Mouse (Mus musculus) hindbrain, embryonic 12.5 days (tissue): ENCODE data around the gene Senp3. TPM values are rescaled to one million over a fixed set of nuclear protein-coding genes. Genes with fewer than 3 reads are reported as not detected.
"Not testable (repeated sequence)": the region's sequence is repeated elsewhere in the genome, so short reads cannot be mapped to it uniquely, and the experiment has no call there.

Experiments used
- ATAC-seq: fragments of 200-750 bp; cut with Nextera tagmentation; 2 replicates; pipeline ENCODE4 v1.8.0; 2017; ENCODE audit warnings: moderate TSS enrichment; ENCODE audit not compliant: low FRiP score
- H3K27ac ChIP-seq: fragments of 300-500 bp; sonication (generic); 2 replicates; pipeline ENCODE4 v1.5.1; 2016; ENCODE audit warnings: mild to moderate bottlenecking
- H3K27me3 ChIP-seq: fragments of 300-500 bp; sonication (generic); 2 replicates; pipeline ENCODE4 v1.6.1; 2016; ENCODE audit warnings: mild to moderate bottlenecking
- H3K36me3 ChIP-seq: fragments of 300-500 bp; sonication (generic); 2 replicates; pipeline ENCODE4 v1.6.1; 2016; ENCODE audit warnings: mild to moderate bottlenecking
- H3K4me1 ChIP-seq: fragments of 300-500 bp; sonication (generic); 2 replicates; pipeline ENCODE4 v1.6.1; 2016
- H3K4me2 ChIP-seq: fragments of 300-500 bp; sonication (generic); replicated peaks from 2 replicates; pipeline ENCODE4 v1.6.1; 2016; ENCODE audit warnings: mild to moderate bottlenecking
- H3K4me3 ChIP-seq: fragments of 300-500 bp; sonication (generic); 2 replicates; pipeline ENCODE4 v1.5.1; 2016; ENCODE audit warnings: mild to moderate bottlenecking
- H3K9ac ChIP-seq: fragments of 300-500 bp; sonication (generic); 2 replicates; pipeline ENCODE4 v1.6.1; 2016; ENCODE audit warnings: mild to moderate bottlenecking, moderate library complexity
- H3K9me3 ChIP-seq: fragments of 300-500 bp; sonication (generic); replicated peaks from 2 replicates; pipeline ENCODE4 v1.6.1; 2016; ENCODE audit warnings: mild to moderate bottlenecking
- WGBS: fragments of 180-500 bp; shearing (Covaris S2); methylation state at CpG from one replicate; pipeline ENCODE4 v1.1.7; 2016; 5-methylcytosine and 5-hydroxymethylcytosine counted together
- polyA plus RNA-seq: library from polyadenylated mRNA; unstranded; fragments of >200 nt; fragmentation: Nextera tagmentation; extraction: Ambion mirVana; gene quantifications from 2 replicates; pipeline ENCODE4 v1.2.1, GENCODE M21; 2016

The Senp3 gene
- 105 and 106 TPM in 2 replicates for polyA plus RNA-seq

DNA sequence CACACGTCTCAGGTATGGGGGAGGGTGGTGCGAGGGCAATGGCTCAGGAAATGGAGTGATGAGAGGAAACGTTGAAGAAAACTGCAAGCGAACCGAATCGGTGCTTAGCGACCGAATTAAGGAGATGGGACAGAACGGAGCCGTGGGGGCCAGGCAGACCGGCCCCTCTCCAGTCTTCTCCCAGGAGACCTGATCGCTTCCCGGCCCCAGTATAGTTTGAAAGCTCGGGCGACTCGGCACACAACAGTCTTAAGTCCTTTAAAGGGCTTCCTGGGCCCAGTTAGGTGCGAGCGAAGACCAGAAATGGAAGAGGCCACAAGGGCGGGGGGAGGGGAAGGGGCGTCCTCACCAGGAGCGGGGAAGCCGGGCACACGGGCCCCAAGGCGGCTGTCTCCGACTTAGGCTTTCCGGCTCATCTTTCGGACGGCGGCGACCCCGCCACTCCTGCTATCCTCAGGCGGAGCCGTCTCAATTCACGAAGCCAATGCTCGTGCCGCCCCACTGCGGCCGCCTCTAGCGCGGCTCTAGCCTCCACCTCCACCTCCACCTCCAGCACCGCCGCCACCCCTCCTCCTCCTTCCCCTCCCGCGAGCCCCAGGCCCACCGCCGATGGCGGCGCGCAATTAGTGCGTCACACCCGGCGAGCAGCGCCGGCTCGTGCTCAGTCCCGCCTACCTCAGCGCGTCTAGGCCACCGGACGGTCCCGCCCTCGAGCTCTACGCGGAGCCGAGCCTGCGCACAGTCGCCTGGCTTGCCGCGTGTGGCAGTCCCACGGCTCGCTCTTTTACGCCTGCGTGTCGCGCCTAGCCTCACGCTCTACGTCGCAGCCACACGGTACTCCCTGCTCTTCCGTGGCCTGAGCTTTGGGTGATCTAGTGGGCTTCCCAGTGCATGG is at the start of gene Senp3:
Gene Senp3, minus strand, starts transcription at position 771 of the 895 bp plus-strand sequence.
- no peaks in the 10 kb centered on the region for H3K9me3 ChIP-seq
- H3K27ac ChIP-seq = peak within 1 kb of the TSS; percentile 94
- ATAC-seq = peak; percentile 95
- peak within 1 kb of the TSS; percentile 88 for H3K9ac ChIP-seq
- H3K27me3 ChIP-seq = peaks cover 4% of the 10 kb centered on the region
- H3K4me2 ChIP-seq = peak within 1 kb of the TSS; percentile 90
- peaks cover 32% of the 10 kb centered on the region for H3K36me3 ChIP-seq
- under 1% methylated on average over 71 of the region's 80 CpGs for whole genome bisulfite sequencing
- peak within 1 kb of the TSS; percentile 55 for H3K4me3 ChIP-seq
- H3K4me1 ChIP-seq = peaks cover 24% of the 10 kb centered on the region

DNA sequence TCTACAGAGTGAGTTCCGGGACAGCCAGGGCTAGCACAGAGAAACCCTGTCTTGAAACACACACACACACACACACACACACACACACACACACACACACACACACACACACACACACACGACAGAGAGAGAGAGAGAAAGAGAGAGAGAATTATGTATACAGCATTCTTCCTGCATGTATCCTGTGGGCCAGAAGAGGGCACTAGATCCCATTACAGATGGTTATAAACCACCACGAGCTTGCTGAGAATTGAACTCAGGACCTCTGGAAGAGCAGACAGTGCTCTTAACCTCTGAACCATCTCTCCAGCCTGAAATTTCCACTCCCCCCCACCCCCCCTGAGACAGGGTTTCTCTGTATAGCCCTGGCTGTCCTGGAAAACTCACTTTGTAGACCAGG is 49.5 kb upstream of the Senp3 start:
- not testable (repeated sequence) for H3K27me3 ChIP-seq, H3K9me3 ChIP-seq, H3K4me3 ChIP-seq, H3K9ac ChIP-seq, ATAC-seq, H3K4me2 ChIP-seq, H3K27ac ChIP-seq, H3K4me1 ChIP-seq
- 86% methylated on average over 2 of the region's 3 CpGs for WGBS
- H3K36me3 ChIP-seq = peaks cover 34% of the 10 kb centered on the region

DNA sequence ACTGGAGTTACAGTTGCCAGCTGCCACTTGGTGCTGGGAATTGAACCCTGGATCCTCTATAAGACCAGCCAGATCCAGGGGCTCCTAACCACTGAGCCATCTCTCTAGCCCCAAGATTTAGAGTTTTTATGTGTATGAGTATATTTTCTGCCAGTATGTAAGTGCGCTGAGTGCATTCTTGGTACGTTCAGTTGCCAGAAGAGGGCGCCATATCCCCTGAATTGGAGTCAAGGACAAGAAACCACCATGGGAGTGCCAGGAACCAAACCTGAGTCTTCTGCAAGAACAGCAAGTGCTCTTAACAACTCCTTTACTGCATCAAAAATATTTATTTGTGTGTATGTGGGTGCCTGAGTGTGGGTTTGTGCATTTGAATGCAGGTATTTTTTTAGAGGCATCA is 47.2 kb upstream of the Senp3 start:
- H3K4me3 ChIP-seq = no peak overlapping the region
- no peaks in the 10 kb centered on the region for H3K4me1 ChIP-seq
- H3K36me3 ChIP-seq = peaks cover 11% of the 10 kb centered on the region
- no peak overlapping the region for H3K27ac ChIP-seq
- WGBS = 15% methylated on average over 3 of the region's 3 CpGs
- H3K4me2 ChIP-seq = no peak overlapping the region
- no peaks in the 10 kb centered on the region for H3K9me3 ChIP-seq
- no peak for ATAC-seq
- no peak overlapping the region for H3K9ac ChIP-seq
- no peaks in the 10 kb centered on the region for H3K27me3 ChIP-seq

DNA sequence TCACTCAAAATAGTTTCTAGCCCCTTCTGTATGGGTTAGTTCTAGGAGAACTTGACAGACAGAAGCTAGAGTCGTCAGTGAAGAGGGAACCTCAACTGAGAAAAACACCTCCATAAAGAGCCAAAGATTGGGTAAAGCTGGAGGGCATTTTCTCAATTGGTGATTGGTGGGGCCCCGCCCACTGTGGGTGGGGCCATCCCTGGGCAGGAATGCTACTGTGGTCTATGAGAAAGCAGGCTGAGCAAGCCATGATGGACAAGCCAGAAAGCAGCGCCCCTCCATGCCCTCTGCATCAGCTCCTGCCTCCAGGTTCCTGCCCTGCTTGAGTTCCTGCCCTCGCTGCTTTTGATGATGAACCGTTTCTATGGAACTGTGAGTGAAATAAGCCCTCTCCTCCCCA is 44.1 kb upstream of the Senp3 start:
- no peaks in the 10 kb centered on the region for H3K36me3 ChIP-seq
- H3K9ac ChIP-seq = no peak overlapping the region
- no peak overlapping the region for H3K4me2 ChIP-seq
- ATAC-seq = no peak
- H3K9me3 ChIP-seq = no peaks in the 10 kb centered on the region
- no peaks in the 10 kb centered on the region for H3K4me1 ChIP-seq
- no peaks in the 10 kb centered on the region for H3K27me3 ChIP-seq
- 34% methylated on average over 5 of the region's 5 CpGs for whole genome bisulfite sequencing
- H3K27ac ChIP-seq = no peak overlapping the region
- H3K4me3 ChIP-seq = no peak overlapping the region

DNA sequence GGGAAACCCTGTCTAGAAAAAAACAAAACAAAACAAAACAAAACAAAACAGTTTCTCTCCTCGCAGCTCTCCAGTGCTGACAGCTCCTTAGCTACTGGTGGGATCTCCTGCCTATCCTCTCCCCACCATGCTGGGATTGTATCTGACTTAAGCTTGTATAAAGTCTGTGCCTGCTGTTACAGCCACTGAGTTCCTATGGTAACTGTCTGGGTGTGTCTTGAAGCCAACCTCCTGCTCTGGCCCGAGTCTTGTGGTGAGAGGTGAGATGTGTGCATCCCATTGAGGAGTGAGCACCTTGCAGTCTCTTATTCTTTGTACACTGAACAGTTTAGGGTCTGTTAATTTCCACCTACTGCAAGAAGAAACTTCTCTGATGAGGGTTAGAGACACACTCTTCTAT is 41.2 kb upstream of the Senp3 start:
- Histone ChIP-seq H3K27ac (no peak overlapping the region), H3K9ac (no peak overlapping the region), H3K4me1 (0 out of 2 replicates have a peak, but pooled peaks cover 5% of the 10 kb centered on the region), H3K27me3 (no peaks in the 10 kb centered on the region), H3K4me2 (no peak overlapping the region), H3K9me3 (no peaks in the 10 kb centered on the region), H3K4me3 (no peak overlapping the region), H3K36me3 (no peaks in the 10 kb centered on the region)
- ATAC-seq = no peak
- 47% methylated on average over 2 of the region's 2 CpGs for WGBS

DNA sequence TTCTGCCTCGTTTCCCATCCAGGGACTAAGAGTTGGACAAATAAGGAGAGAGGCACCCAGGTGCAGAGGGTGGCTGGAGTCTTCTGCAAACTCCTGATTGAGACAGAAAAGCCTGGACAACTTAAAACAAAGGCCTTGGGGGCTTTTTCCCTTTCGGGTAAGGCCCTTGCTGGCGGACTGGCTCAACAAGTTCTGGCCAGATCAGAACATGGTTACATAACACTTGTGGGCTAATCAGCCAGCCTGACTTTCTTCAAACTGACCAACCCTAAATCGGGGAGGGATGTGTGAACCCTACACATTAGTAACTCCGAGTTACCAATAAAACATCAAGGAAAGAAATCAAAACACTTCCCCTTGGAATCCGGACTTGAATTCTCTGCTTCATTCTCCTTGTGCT is 39.0 kb upstream of the Senp3 start:
- Histone ChIP-seq H3K9me3 (no peaks in the 10 kb centered on the region), H3K4me3 (no peak overlapping the region), H3K27ac (no peak overlapping the region), H3K4me1 (peaks cover 9% of the 10 kb centered on the region), H3K4me2 (no peak overlapping the region), H3K9ac (no peak overlapping the region), H3K36me3 (no peaks in the 10 kb centered on the region), H3K27me3 (no peaks in the 10 kb centered on the region)
- 84% methylated on average over 6 of the region's 6 CpGs for WGBS
- no peak for ATAC-seq

DNA sequence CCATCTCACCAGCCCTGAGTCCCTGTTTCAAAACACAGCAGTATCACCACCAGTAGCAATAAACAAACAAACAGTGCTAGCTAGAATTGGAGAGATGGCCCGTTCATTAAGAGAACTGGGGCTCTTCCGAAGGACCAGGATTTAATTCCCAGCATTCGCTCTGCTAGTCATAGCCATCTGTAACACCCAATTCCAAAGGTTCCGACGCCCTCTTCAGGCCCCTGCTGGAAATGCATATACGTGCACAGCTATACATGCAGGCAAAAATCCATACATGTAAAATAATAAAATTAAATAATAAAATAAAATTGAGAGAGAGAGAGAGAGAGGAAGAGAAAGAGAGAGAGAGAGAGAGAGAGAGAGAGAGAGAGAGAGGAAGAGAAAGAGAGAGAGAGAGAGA is 37.5 kb upstream of the Senp3 start:
- Histone ChIP-seq H3K27me3 (no peaks in the 10 kb centered on the region), H3K4me3 (no peak overlapping the region), H3K9ac (no peak overlapping the region), H3K27ac (no peak overlapping the region), H3K4me2 (no peak overlapping the region), H3K9me3 (no peaks in the 10 kb centered on the region), H3K36me3 (no peaks in the 10 kb centered on the region), H3K4me1 (peaks cover 12% of the 10 kb centered on the region)
- 66% methylated on average over 6 of the region's 6 CpGs for WGBS
- ATAC-seq = no peak

DNA sequence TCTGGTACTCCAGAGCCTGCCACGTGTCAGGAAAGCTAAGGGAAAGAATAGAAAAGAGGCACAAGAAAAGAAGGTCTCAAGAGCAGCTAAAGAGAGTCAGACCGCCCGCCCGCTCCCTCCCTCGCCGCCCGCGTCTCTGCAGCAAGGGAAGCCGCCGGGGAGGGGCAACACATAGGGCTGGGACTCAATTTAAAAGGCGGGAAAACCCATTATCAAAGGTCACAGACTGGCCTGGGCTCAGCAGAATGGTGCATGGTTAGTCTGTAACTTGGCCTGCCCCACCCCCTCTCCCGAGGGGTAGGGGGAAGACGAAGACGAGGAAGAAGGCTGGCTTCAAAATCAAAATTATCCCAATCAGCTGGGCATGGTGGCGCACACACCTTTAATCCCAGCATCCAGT is 36.8 kb upstream of the Senp3 start:
- no peak for ATAC-seq
- Histone ChIP-seq H3K9ac (no peak overlapping the region), H3K36me3 (no peaks in the 10 kb centered on the region), H3K27me3 (0 out of 2 replicates have a peak, but pooled peaks cover under 1% of the 10 kb centered on the region), H3K4me2 (0 out of 2 replicates have a peak overlapping the region, but pooled peaks have one; percentile 3), H3K4me1 (peaks cover 12% of the 10 kb centered on the region), H3K4me3 (no peak overlapping the region), H3K27ac (no peak overlapping the region), H3K9me3 (no peaks in the 10 kb centered on the region)
- 29% methylated on average over 15 of the region's 15 CpGs for WGBS

DNA sequence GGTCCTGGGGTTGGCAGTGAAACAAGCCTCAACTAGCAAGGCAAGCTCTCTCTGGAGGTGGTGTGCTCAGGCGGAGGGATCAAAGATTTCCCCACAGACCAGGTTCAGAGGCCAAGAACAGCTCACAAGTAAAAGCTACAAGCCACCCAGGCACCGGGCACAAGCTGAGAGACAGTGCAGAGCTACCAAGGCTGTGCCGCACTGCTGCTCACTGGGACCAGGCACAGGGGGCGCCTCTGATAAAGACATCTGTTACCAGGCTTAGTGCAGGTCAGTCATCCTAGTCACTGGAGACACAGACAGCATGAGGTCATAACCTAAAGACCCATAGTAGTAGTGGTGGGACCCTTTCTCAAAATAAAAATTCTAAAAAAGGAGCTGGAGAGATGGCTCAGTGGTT is 35.1 kb upstream of the Senp3 start:
- Histone ChIP-seq H3K27ac (no peak overlapping the region), H3K4me1 (peaks cover 12% of the 10 kb centered on the region), H3K9ac (no peak overlapping the region), H3K27me3 (0 out of 2 replicates have a peak, but pooled peaks cover 2% of the 10 kb centered on the region), H3K4me3 (no peak overlapping the region), H3K36me3 (no peaks in the 10 kb centered on the region), H3K9me3 (no peaks in the 10 kb centered on the region), H3K4me2 (no peak overlapping the region)
- no peak for ATAC-seq
- 59% methylated on average over 4 of the region's 4 CpGs for WGBS

DNA sequence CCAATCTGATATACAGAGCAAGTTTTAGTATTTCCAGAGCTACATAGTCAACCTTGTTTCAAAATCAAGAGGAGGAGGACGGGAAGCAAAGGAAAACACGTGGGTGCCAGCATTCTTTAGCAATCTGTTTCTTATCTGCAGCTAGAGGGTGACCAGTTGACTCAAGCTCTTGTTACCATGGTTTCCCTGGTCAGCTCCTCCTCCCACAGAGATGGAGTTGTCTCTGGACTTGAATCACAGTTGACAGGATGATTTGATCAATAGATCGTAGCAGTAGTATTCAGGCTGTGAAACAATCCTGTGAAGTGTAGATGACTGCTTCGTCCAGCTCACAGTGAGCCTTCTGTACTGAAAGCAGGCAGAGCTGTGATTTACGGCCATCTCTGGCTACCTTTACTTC is 34.0 kb upstream of the Senp3 start:
- ATAC-seq = no peak
- 0 out of 2 replicates have a peak, but pooled peaks cover 2% of the 10 kb centered on the region for H3K27me3 ChIP-seq
- no peak overlapping the region for H3K9ac ChIP-seq
- no peaks in the 10 kb centered on the region for H3K9me3 ChIP-seq
- H3K4me2 ChIP-seq = no peak overlapping the region
- 21% methylated on average over 5 of the region's 5 CpGs for WGBS
- no peak overlapping the region for H3K4me3 ChIP-seq
- H3K4me1 ChIP-seq = peaks cover 12% of the 10 kb centered on the region
- H3K36me3 ChIP-seq = no peaks in the 10 kb centered on the region
- H3K27ac ChIP-seq = no peak overlapping the region

DNA sequence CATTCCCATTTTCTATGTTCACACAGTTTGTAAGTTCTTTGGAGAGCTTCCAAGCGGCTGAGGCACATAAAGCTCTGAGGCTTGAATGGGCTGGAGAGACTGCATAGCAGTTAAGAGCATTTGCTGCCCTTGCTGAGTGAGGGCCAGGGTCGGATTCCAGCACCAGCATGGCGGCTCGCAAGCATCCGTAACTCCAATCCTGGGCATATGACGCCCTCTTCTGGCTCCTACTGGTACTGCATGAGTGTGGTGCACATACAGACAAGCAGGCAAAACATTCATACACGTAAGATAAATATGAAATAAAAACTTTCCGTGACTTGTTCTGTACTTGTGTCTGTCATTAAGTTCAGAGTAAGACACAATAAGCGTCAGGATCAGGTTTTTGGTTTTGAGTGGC is 33.6 kb upstream of the Senp3 start:
- 52% methylated on average over 9 of the region's 9 CpGs for WGBS
- Histone ChIP-seq H3K4me3 (no peak overlapping the region), H3K9ac (no peak overlapping the region), H3K36me3 (no peaks in the 10 kb centered on the region), H3K27me3 (0 out of 2 replicates have a peak, but pooled peaks cover 2% of the 10 kb centered on the region), H3K4me2 (no peak overlapping the region), H3K27ac (no peak overlapping the region), H3K4me1 (peaks cover 12% of the 10 kb centered on the region), H3K9me3 (no peaks in the 10 kb centered on the region)
- ATAC-seq = no peak

DNA sequence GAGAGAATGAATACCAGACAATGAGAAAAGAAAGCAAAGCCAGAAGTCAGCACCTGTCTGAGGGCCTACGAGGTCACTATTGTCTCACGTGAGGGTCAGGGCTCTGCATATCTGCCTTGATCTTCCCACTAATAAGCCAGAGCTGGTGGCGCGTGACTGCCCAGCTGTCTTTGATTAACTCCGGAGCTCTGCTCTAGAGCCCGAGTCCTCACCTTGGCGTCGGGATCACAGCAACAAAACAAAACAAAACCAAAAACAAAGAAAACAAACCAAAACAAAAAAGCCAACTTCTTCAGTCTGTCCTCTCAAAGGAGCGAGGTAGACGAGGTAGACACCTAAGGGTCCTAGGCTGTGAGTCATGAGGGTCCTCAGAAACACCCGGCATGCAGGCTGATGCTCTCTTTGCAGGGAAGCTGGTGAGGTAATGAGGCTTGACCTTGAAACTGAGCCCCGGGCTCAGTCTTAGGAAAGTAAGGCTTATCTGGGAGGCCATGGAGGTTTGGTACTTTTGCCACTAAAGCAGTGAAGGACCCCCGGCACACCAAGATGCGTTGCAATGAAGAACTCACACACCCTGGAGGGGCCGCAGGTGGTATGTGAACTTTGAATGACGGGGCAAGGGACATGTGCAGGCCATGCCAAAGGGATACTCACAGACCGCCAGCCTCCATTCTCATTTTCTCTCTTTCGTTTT is 32.9 kb upstream of the Senp3 start:
- Histone ChIP-seq H3K27ac (no peak overlapping the region), H3K4me3 (no peak overlapping the region), H3K4me2 (no peak overlapping the region), H3K9me3 (no peaks in the 10 kb centered on the region), H3K4me1 (peaks cover 12% of the 10 kb centered on the region), H3K36me3 (no peaks in the 10 kb centered on the region), H3K9ac (no peak overlapping the region), H3K27me3 (0 out of 2 replicates have a peak, but pooled peaks cover 2% of the 10 kb centered on the region)
- ATAC-seq = no peak
- WGBS = 69% methylated on average over 18 of the region's 18 CpGs
